Mouse (Mus musculus) megakaryocyte, embryonic 14.5 days (primary cell): ENCODE data around the gene Gm973.

ENCODE experiments used
- FLI1 ChIP-seq: IDR thresholded peaks from 2 replicates; pipeline ENCODE4 v1.6.1; 2012; ENCODE audit warnings: low read length, inconsistent platforms, mixed read lengths
- GATA1 ChIP-seq: IDR thresholded peaks from 3 replicates; pipeline ENCODE4 v1.6.1; 2012; ENCODE audit warnings: mixed read lengths, low read length, inconsistent platforms, borderline replicate concordance

GRCm38 (mm10) chr1:59566926-59567325 lies 50.9 kb downstream of the Gm973 start:
- TF ChIP-seq GATA1 (no peak), FLI1 (no peak)
